Mouse (Mus musculus): ENCODE measurements at regions not wholly inside any gene's neighbourhood (a gene's known extent, or its start where the extent isn't known, plus 50 kb on each side); places are given as distances from the start of the nearest gene placed in this dataset.

DNA sequence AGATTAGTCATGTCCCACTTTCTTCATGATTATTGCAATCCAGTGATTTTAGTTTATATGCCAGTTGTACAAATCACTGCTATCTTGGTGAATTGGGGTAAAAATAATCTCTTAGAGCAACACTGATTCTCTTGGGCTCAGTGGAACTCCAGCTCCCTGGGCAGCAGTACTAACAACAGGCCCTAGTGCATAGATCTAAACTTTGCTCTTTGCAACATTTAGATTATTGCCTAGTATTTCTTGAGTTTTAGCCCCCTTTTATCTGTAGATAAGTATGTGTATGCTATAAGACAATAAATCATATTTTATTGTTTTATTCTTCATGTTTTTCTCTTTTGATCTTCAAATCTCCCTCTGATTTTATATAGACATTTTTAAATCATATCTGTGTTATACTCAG is 287.4 kb downstream of the G6pd2 start:
- TF ChIP-seq CTCF (IDR thresholded peaks at IDR 0.05; ENCODE audit: borderline replicate concordance, extremely low read depth, insufficient read depth, insufficient read length) (no peak), POLR2A (IDR thresholded peaks at IDR 0.05; ENCODE audit: borderline replicate concordance, extremely low read depth, insufficient read depth, insufficient read length, poor library complexity, severe bottlenecking) (no peak)

Measured in brain, embryonic 14.5 days (tissue).